Mouse (Mus musculus): ENCODE measurements around the gene Uap1l1.

DNA sequence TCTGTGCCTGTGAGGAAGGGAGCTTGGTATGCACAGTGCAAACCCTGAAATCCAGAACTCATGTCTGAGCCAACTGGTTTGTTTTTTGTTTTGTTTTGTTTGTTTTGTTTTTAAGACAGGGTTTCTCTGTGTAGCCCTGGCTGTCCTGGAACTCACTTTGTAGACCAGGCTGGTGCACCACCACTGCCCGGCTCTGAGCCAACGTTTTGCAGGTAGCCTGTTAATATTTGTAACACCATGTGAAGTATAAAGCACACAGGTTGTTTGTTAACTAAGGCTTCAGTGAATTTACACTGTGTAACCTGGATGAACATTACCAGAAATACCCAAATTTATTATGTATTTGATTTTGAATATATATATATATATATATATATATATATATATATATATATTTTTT lies 39.4 kb downstream of the Uap1l1 start:
- TF ChIP-seq GATA1 (IDR thresholded peaks at IDR 0.05; ENCODE audit: low read depth, low read length) (no peak), EP300 (IDR thresholded peaks at IDR 0.05; ENCODE audit: low read depth in 1 of 2, low read length in 2 of 2) (no peak), SIN3A (IDR thresholded peaks at IDR 0.05; ENCODE audit: low read length) (no peak), MYB (IDR thresholded peaks at IDR 0.05; ENCODE audit: low read depth, low read length) (no peak), MXI1 (IDR thresholded peaks at IDR 0.05; ENCODE audit: low read depth, low read length) (no peak), MAFK (IDR thresholded peaks at IDR 0.05; ENCODE audit: borderline replicate concordance, low read depth, low read length) (no peak), CTCF (IDR thresholded peaks at IDR 0.05 in 2 of 3, conservative IDR thresholded peaks at IDR 0.05 in 1 of 3; ENCODE audit: control insufficient read depth in 1 of 3, insufficient read depth in 1 of 3, low read depth in 2 of 3, low read length in 3 of 3, poor library complexity in 1 of 3, severe bottlenecking in 1 of 3) (no peak), BHLHE40 (IDR thresholded peaks at IDR 0.05; ENCODE audit: borderline replicate concordance, low read depth, low read length) (no peak), POLR2A (IDR thresholded peaks at IDR 0.05; ENCODE audit: control insufficient read depth in 1 of 2, insufficient read depth in 1 of 2, low read depth in 1 of 2, low read length in 2 of 2, poor library complexity in 1 of 2) (no peak), ZMIZ1 (IDR thresholded peaks at IDR 0.05; ENCODE audit: low read depth, low read length) (no peak)

All from MEL (cell line).